Mouse (Mus musculus) forebrain, postnatal 0 days (tissue): Measurements from ENCODE around the gene Ccdc73. TPM values are rescaled to one million over a fixed set of nuclear protein-coding genes. Genes with fewer than 3 reads are reported as not detected.

Source experiments
- ATAC-seq: fragments of 200-750 bp; cut with Nextera tagmentation; 2 replicates; pipeline ENCODE4 v1.8.0; 2017; ENCODE audit warnings: mild to moderate bottlenecking, moderate library complexity
- DNase-seq: peaks from one replicate; pipeline ENCODE4 v3.0.0-alpha.2; 2015
- H3K27ac ChIP-seq: fragments of 300-500 bp; sonication (generic); 2 replicates; pipeline ENCODE4 v1.5.1; 2014; ENCODE audit warnings: low read depth, mild to moderate bottlenecking, antibody characterized with exemption, low read length, moderate library complexity, mixed read lengths
- H3K27me3 ChIP-seq: fragments of 300-500 bp; sonication (generic); 2 replicates; pipeline ENCODE4 v1.6.1; 2014; ENCODE audit warnings: mild to moderate bottlenecking, low read length, mixed read lengths; ENCODE audit not compliant: insufficient read depth
- H3K36me3 ChIP-seq: fragments of 300-500 bp; sonication (generic); 2 replicates; pipeline ENCODE4 v1.6.1; 2014; ENCODE audit warnings: mild to moderate bottlenecking, moderate library complexity; ENCODE audit not compliant: insufficient read depth
- H3K4me1 ChIP-seq: fragments of 300-500 bp; sonication (generic); 2 replicates; pipeline ENCODE4 v1.6.1; 2014; ENCODE audit warnings: antibody characterized with exemption; ENCODE audit not compliant: insufficient read depth
- H3K4me2 ChIP-seq: fragments of 300-500 bp; sonication (generic); 2 replicates; pipeline ENCODE4 v1.6.1; 2014; ENCODE audit warnings: low read depth, mild to moderate bottlenecking, moderate library complexity
- H3K4me3 ChIP-seq: fragments of 300-500 bp; sonication (generic); 2 replicates; pipeline ENCODE4 v1.5.1; 2014; ENCODE audit warnings: low read depth, low read length, mixed read lengths
- H3K9ac ChIP-seq: fragments of 300-500 bp; sonication (generic); 2 replicates; pipeline ENCODE4 v1.6.1; 2014; ENCODE audit warnings: mild to moderate bottlenecking
- H3K9me3 ChIP-seq: fragments of 300-500 bp; sonication (generic); 2 replicates; pipeline ENCODE4 v1.6.1; 2016; ENCODE audit warnings: low read length
- CTCF ChIP-seq: sonication (generic); IDR thresholded peaks from 2 replicates; pipeline ENCODE4 v1.5.1; 2016; ENCODE audit warnings: antibody characterized with exemption, control low read depth, low read depth
- WGBS: fragments of 180-500 bp; shearing (Covaris S2); extraction: QIAGEN DNeasy Blood & Tissue Kit; methylation state at CpG from one replicate; pipeline ENCODE4 v1.1.7; 2014; 5-methylcytosine and 5-hydroxymethylcytosine counted together
- polyA plus RNA-seq: library from polyadenylated mRNA; unstranded; fragments of >200 nt; fragmentation: Nextera tagmentation; extraction: Ambion mirVana; gene quantifications from 2 replicates; pipeline ENCODE4 v1.2.1, GENCODE M21; 2015
- total RNA-seq: library from RNA; depleted of rRNA; stranded (reverse); fragments of >200 nt; gene quantifications from 2 replicates; pipeline ENCODE4 v1.2.3, GENCODE M21; 2014

Gene Ccdc73
- total and polyA plus RNA-seq, 2 experiments from 2014 or later = 3.9 TPM; not detected in 1

DNA sequence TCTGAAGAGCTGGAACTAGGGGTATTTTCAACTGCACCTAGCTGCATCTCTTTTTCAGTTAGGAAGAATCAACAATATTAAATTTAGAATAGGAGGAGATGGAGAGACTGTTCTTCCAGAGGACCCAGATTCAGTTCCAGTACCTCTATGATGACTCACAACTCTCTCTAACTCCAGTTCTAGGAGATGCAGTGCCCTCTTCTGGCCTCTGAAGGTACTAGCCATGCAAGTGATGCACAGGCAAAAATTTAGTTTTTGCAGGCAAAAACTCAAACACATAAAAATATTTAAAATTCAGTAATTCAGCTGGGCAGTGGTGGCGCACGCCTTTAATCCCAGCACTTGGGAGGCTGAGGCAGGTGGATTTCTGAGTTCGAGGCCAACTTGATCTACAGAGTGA, 48.1 kb downstream of the Ccdc73 start:
- H3K9ac ChIP-seq = no peak overlapping the region
- no peak overlapping the region for H3K4me2 ChIP-seq
- no peaks in the 10 kb centered on the region for H3K9me3 ChIP-seq
- no peaks in the 10 kb centered on the region for H3K27me3 ChIP-seq
- H3K27ac ChIP-seq = no peak overlapping the region
- no peak overlapping the region for H3K4me3 ChIP-seq
- WGBS = 90% methylated on average over 3 of the region's 3 CpGs
- TF ChIP-seq CTCF = no peak
- ATAC-seq (no peak), DNase-seq (no peak)
- H3K4me1 ChIP-seq = no peaks in the 10 kb centered on the region
- H3K36me3 ChIP-seq = no peaks in the 10 kb centered on the region

- DNase-seq = no peak
- H3K27me3 ChIP-seq = no peaks in the 10 kb centered on the region
- H3K4me1 ChIP-seq = no peaks in the 10 kb centered on the region
- no peaks in the 10 kb centered on the region for H3K36me3 ChIP-seq
- TF ChIP-seq CTCF = no peak
- WGBS = 51% methylated on average over 1 of the region's 1 CpGs
- ATAC-seq = no peak
- H3K9ac ChIP-seq = no peak overlapping the region
- no peak overlapping the region for H3K27ac ChIP-seq
- no peak overlapping the region for H3K4me2 ChIP-seq
- H3K4me3 ChIP-seq = no peak overlapping the region
- no peaks in the 10 kb centered on the region for H3K9me3 ChIP-seq
Observed at GRCm38 (mm10) chr2:104964492-104964891, 96.9 kb downstream of the Ccdc73 start.

- Histone ChIP-seq H3K4me3 (no peak overlapping the region), H3K9me3 (no peaks in the 10 kb centered on the region), H3K9ac (no peak overlapping the region), H3K36me3 (no peaks in the 10 kb centered on the region), H3K4me2 (no peak overlapping the region), H3K27ac (no peak overlapping the region), H3K27me3 (no peaks in the 10 kb centered on the region), H3K4me1 (no peaks in the 10 kb centered on the region)
- WGBS = 8% methylated on average over 2 of the region's 2 CpGs
- ATAC-seq (no peak), DNase-seq (no peak)
- TF ChIP-seq CTCF = no peak
Observed at GRCm38 (mm10) chr2:104981712-104982111, 114.1 kb downstream of the Ccdc73 start.

- H3K4me3 ChIP-seq = no peak overlapping the region
- no peaks in the 10 kb centered on the region for H3K36me3 ChIP-seq
- H3K27ac ChIP-seq = no peak overlapping the region
- DNase-seq (no peak), ATAC-seq (no peak)
- no peaks in the 10 kb centered on the region for H3K27me3 ChIP-seq
- 65% methylated on average over 3 of the region's 3 CpGs for WGBS
- no peak for TF ChIP-seq CTCF
- H3K4me2 ChIP-seq = no peak overlapping the region
- H3K4me1 ChIP-seq = no peaks in the 10 kb centered on the region
- H3K9me3 ChIP-seq = no peaks in the 10 kb centered on the region
- H3K9ac ChIP-seq = no peak overlapping the region
Observed at GRCm38 (mm10) chr2:104985796-104986195, 118.2 kb downstream of the Ccdc73 start.

DNA sequence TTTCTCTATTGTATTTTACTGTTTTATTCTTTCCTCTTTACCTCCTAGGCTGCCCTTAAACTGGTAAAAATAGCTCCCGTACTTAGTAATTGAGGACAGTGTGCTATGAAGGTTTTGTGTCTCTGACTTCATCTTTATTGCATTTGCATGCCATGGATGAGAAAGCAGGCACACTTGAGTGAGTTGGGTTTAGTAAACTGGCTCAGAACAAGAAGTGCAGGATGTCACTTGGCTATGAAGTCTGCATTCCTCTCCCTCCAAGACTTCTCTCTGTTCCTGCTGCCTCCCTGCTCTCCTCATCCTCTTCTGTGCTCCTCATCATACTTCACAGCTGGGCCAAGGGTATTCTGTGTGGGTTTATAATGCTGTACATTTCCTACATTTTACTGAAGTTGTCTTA, 121.4 kb downstream of the Ccdc73 start:
- Histone ChIP-seq H3K4me2 (no peak overlapping the region), H3K27ac (no peak overlapping the region), H3K4me3 (no peak overlapping the region), H3K4me1 (no peaks in the 10 kb centered on the region), H3K9ac (no peak overlapping the region), H3K36me3 (0 out of 2 replicates have a peak, but pooled peaks cover 2% of the 10 kb centered on the region), H3K27me3 (no peaks in the 10 kb centered on the region), H3K9me3 (no peaks in the 10 kb centered on the region)
- TF ChIP-seq CTCF = no peak
- DNase-seq (no peak), ATAC-seq (no peak)
- 73% methylated on average over 1 of the region's 1 CpGs for WGBS

- no peak for TF ChIP-seq CTCF
- Histone ChIP-seq H3K9me3 (no peaks in the 10 kb centered on the region), H3K27me3 (no peaks in the 10 kb centered on the region), H3K36me3 (peaks cover 16% of the 10 kb centered on the region), H3K4me2 (no peak overlapping the region), H3K4me3 (no peak overlapping the region), H3K9ac (no peak overlapping the region), H3K27ac (no peak overlapping the region), H3K4me1 (no peaks in the 10 kb centered on the region)
- no peak for DNase-seq
- no peak for ATAC-seq
- WGBS = 88% methylated on average over 2 of the region's 2 CpGs
Observed at GRCm38 (mm10) chr2:104994436-104994835, 126.8 kb downstream of the Ccdc73 start.

DNA sequence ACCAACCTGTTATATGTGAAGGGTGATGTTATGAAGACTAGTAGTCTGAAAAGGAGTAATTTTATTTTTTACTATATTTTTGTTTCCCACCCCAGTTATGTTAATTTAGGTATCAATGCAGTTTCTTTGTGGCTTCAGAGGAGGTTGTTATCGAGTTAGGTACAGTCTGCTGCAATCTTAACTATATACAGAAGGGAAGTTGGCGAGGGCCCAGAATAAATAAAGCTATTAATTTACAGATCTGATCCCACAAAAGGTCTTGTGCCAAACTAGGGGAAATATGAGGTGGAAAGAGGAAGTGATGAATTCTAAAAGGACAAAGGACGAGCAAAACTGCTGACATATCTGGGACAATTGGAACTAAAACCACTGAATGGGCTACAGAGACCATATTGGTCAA, 128.6 kb downstream of the Ccdc73 start:
- no peak for ATAC-seq
- 87% methylated on average over 3 of the region's 3 CpGs for WGBS
- Histone ChIP-seq H3K4me1 (no peaks in the 10 kb centered on the region), H3K27ac (no peak overlapping the region), H3K4me3 (no peak overlapping the region), H3K27me3 (no peaks in the 10 kb centered on the region), H3K4me2 (no peak overlapping the region), H3K9ac (no peak overlapping the region), H3K9me3 (no peaks in the 10 kb centered on the region), H3K36me3 (peaks cover 16% of the 10 kb centered on the region)
- TF ChIP-seq CTCF = no peak
- no peak for DNase-seq

DNA sequence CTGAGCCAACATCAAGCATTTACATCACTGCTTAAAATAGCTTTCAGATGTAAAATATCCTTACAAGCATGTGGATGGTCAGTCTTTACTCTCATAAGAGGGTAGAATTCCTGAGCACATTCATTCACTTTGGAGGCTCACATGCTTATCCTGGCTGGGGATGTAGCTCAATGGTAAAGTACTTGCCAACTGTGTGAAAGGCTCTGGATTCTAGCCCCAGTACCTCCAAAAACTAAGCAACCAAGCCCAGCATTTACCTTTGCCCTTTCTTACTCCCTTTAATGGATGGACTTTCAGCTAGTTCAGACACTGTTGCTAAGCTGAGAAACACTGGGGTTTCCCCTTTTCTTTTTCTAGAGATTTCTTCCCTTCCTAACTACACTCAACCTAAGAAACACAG, 139.6 kb downstream of the Ccdc73 start:
- Histone ChIP-seq H3K9me3 (no peaks in the 10 kb centered on the region), H3K36me3 (peaks cover 64% of the 10 kb centered on the region), H3K4me3 (no peak overlapping the region), H3K4me1 (no peaks in the 10 kb centered on the region), H3K27me3 (no peaks in the 10 kb centered on the region), H3K9ac (no peak overlapping the region), H3K27ac (no peak overlapping the region), H3K4me2 (no peak overlapping the region)
- DNase-seq = no peak
- no peak for TF ChIP-seq CTCF
- no peak for ATAC-seq
